Comparison of ENCODE assay signal across 11 mouse cellular contexts in genomic region chr2:174260908-174261800, GRCm38 (mm10).
"Had no signal": no experiment of that assay in that cellular context is flagged by ENCODE, and none has a peak within 500 bp of the region (broad histone marks: within the 10 kb centered on the region; RNA-seq: fewer than 3 reads in every experiment).

No protein-coding gene starts in this region.

- H3K4me2 ChIP-seq: limb, embryonic 13.5 days; midbrain, embryonic 12.5 days had no signal

- DNase-seq: kidney, postnatal 10 days; kidney, postnatal 4 days; lung, adult 18-20 months; lung, postnatal 36 days; thymus, postnatal 4 days had no signal

- H3K27me3 ChIP-seq: midbrain, embryonic 12.5 days had no signal

- H3K9me3 ChIP-seq: limb, embryonic 13.5 days; midbrain, embryonic 12.5 days had no signal

- H3K4me3 ChIP-seq: layer of hippocampus, adult 2 months; limb, embryonic 13.5 days; midbrain, embryonic 12.5 days; myocyte had no signal

- H3K27ac ChIP-seq: layer of hippocampus, adult 2 months; limb, embryonic 13.5 days; liver, embryonic 14.5 days; midbrain, embryonic 12.5 days; stomach, postnatal 0 days had no signal

- H3K9ac ChIP-seq: limb, embryonic 13.5 days; liver, embryonic 14.5 days; midbrain, embryonic 12.5 days had no signal
